Mouse (Mus musculus): ENCODE results near the gene Gtf3a. TPM values are rescaled to one million over a fixed set of nuclear protein-coding genes. Genes with fewer than 3 reads are reported as not detected.
"Not testable (repeated sequence)": the region's sequence is repeated elsewhere in the genome, so short reads cannot be mapped to it uniquely, and the experiment has no call there.

Gtf3a gene
- polyA plus RNA-seq, 1 experiment from 2014 or later = 85.5 TPM

GRCm38 (mm10) chr5:146937541-146938503 lies 10.6 kb upstream of the Gtf3a start:
- no peak for ATAC-seq (ENCODE audit: insufficient number of reproducible peaks, low FRiP score)
- H3K36me3 ChIP-seq = no peaks in the 10 kb centered on the region
- H3K9ac ChIP-seq = no peak overlapping the region
- H3K4me1 ChIP-seq (replicated peaks) = no peaks in the 10 kb centered on the region
- peaks cover 6% of the 10 kb centered on the region; the same call in 1 of the 2 replicates for H3K9me3 ChIP-seq (replicated peaks)
- H3K4me2 ChIP-seq = no peak overlapping the region
- H3K27me3 ChIP-seq (replicated peaks) = no peaks in the 10 kb centered on the region; the same call in 1 of the 2 replicates
- no peak overlapping the region for H3K27ac ChIP-seq (ENCODE audit: poor library complexity, severe bottlenecking)
- 80% methylated on average over 32 of the region's 32 CpGs for WGBS
- H3K4me3 ChIP-seq = no peak overlapping the region

DNA sequence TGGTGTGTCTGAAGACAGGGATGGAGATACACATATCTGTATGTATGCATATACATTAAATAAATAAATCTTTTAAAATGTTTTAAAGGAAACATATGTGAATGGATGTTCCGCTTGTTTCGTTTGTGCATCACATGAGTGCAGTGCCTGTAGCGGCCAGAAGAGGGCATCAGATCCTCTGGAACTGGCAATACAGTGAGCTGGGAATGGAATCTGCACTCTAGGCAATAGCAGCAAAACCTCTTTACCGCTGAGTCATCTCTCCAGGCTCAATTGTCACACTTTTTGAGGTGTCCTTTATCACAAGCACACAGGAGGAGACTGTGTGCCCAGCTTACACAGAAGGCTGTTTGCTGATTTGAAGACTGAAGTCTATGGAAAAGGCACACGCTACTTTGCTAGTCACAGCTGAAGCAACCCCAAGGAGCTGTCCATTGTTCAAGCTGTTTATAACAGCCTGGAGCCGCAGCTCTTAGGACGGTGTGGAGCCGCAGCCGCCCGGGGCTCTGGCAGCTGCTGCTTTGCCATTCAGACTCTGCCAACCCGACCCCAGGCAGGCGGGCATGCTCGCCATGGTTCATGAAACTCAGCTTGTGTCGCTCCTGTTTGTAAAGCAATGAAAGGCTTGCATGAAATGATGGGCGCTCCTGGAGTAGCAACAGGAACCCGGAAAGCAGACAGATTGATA lies 9.2 kb upstream of the Gtf3a start:
- H3K36me3 ChIP-seq = no peaks in the 10 kb centered on the region
- no peak overlapping the region for H3K9ac ChIP-seq
- ATAC-seq (ENCODE audit: insufficient number of reproducible peaks, low FRiP score) = no peak
- no peak overlapping the region for H3K27ac ChIP-seq (ENCODE audit: poor library complexity, severe bottlenecking)
- WGBS = 82% methylated on average over 16 of the region's 16 CpGs
- H3K4me3 ChIP-seq = no peak overlapping the region
- H3K4me1 ChIP-seq (replicated peaks) = no peaks in the 10 kb centered on the region
- H3K27me3 ChIP-seq (replicated peaks) = no peaks in the 10 kb centered on the region; the same call in 1 of the 2 replicates
- H3K4me2 ChIP-seq = no peak overlapping the region
- H3K9me3 ChIP-seq (replicated peaks) = peaks cover 6% of the 10 kb centered on the region; the same call in 1 of the 2 replicates

DNA sequence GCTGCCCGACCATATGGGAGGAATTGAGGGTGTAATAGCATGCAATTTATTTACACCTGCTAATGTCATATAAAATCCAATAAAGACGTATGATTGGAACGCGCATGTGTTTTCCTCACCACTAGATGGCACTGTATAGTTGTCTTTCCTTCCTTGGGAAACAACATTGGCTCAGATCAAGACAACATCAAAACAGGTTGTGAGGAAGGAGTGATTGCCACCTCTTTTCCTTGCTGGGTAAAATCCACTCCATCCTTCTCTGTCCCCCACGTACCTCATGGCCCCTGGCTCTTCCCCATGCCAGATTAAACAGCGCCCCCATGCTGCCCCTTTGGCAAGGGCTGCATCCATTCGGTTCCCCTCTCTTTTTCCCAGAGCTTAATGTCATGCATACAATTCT lies 8.2 kb upstream of the Gtf3a start:
- H3K4me2 ChIP-seq = no peak overlapping the region
- peaks cover 9% of the 10 kb centered on the region for H3K9me3 ChIP-seq (replicated peaks)
- WGBS = 24% methylated on average over 7 of the region's 7 CpGs
- no peaks in the 10 kb centered on the region for H3K4me1 ChIP-seq (replicated peaks)
- no peak overlapping the region for H3K4me3 ChIP-seq
- H3K36me3 ChIP-seq = no peaks in the 10 kb centered on the region
- no peak for ATAC-seq (ENCODE audit: insufficient number of reproducible peaks, low FRiP score)
- H3K27me3 ChIP-seq (replicated peaks) = no peaks in the 10 kb centered on the region; the same call in 1 of the 2 replicates
- H3K27ac ChIP-seq (ENCODE audit: poor library complexity, severe bottlenecking) = no peak overlapping the region
- no peak overlapping the region for H3K9ac ChIP-seq

DNA sequence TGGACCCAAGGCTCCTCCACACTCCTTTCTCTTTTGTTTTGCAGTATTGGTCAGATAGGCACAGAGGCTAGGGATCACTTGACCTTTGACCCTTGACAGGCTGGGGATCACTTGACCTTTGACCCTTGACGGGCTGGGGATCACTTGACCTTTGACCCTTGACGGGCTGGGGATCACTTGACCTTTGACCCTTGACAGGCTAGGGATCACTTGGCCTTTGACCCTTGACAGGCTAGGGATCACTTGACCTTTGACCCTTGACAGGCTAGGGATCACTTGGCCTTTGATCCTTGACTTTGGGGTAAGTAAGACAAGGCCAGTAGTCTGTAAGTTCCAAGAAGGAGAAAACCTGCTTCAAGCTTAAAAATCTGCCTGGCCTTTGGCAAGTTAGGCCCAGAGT lies 6.5 kb upstream of the Gtf3a start:
- WGBS = 55% methylated on average over 2 of the region's 2 CpGs
- not testable (repeated sequence) for ATAC-seq (ENCODE audit: insufficient number of reproducible peaks, low FRiP score); H3K27me3 ChIP-seq (replicated peaks); H3K4me3 ChIP-seq; H3K36me3 ChIP-seq; H3K9ac ChIP-seq; H3K27ac ChIP-seq (ENCODE audit: poor library complexity, severe bottlenecking); H3K9me3 ChIP-seq (replicated peaks); H3K4me1 ChIP-seq (replicated peaks); H3K4me2 ChIP-seq

DNA sequence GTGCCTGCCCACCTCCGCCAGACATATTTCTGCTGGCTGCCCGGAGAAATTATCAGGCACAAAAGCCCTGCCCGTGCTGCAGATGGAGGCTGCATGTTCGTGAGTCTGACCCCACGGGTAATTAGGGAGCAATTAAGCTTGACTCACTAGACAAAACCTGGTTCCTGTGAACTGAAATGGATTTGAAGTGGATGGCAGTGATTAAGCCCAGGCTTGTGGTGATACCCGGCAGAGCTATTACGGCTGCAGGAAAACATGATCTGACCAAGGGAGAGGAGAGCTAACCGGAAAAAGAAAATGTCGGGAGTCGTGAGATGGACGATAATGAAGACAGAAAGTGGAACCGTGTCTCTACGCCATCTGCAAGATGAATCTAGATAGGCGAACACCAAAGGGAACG lies 5.5 kb upstream of the Gtf3a start:
- Histone ChIP-seq H3K9ac (no peak overlapping the region), H3K4me2 (no peak overlapping the region), H3K4me1 (replicated peaks) (no peaks in the 10 kb centered on the region), H3K27ac (ENCODE audit: poor library complexity, severe bottlenecking) (no peak overlapping the region), H3K27me3 (replicated peaks) (no peaks in the 10 kb centered on the region), H3K36me3 (no peaks in the 10 kb centered on the region), H3K4me3 (no peak overlapping the region), H3K9me3 (replicated peaks) (peaks cover 9% of the 10 kb centered on the region)
- WGBS = 76% methylated on average over 15 of the region's 15 CpGs
- no peak for ATAC-seq (ENCODE audit: insufficient number of reproducible peaks, low FRiP score)

DNA sequence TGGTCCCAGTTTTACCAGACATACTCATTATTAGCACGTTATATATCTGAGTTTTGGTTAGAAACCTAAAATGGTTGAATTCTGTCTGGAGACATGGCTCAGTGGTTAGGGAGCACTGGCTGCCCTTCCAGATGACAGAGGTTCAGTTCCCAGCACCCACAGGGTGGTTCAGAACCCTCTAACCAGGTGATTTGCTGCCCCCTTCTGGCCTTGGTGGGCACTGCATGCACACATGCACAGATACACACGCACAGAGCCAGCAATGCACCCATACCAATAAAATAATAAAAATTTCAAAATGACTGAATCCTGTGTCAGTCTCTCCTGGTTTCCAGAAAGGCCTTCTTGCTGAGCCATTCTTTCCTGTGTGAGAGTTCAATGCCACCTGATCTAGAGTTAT lies 3.9 kb upstream of the Gtf3a start:
- H3K27ac ChIP-seq (ENCODE audit: poor library complexity, severe bottlenecking) = no peak overlapping the region
- 92% methylated on average over 2 of the region's 2 CpGs for WGBS
- peaks cover 4% of the 10 kb centered on the region; the same call in 1 of the 2 replicates for H3K4me1 ChIP-seq (replicated peaks)
- ATAC-seq (ENCODE audit: insufficient number of reproducible peaks, low FRiP score) = no peak
- H3K9me3 ChIP-seq (replicated peaks) = peaks cover 3% of the 10 kb centered on the region; the same call in 1 of the 2 replicates
- H3K27me3 ChIP-seq (replicated peaks) = no peaks in the 10 kb centered on the region
- H3K9ac ChIP-seq = no peak overlapping the region
- no peak overlapping the region for H3K4me3 ChIP-seq
- H3K4me2 ChIP-seq = no peak overlapping the region
- no peaks in the 10 kb centered on the region for H3K36me3 ChIP-seq

DNA sequence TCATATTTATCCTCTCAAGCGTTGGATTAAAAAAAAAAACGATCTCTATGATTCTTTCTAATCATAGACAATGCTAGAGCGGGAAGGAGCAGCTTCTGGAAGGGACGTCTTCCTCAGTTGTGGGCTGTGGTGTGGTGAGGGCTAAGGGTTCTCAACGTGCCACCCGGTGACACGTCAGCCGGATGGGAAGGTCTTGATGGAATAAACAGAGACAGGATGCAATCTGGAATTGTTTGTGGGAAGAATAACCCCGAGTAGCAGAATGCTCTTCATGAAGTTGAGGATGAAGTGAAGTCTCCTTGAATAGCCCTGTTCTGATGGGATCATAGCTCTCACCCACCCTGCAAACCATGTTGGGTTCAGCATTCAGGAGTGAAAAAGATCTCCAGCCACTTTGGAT lies 1.8 kb upstream of the Gtf3a start:
- WGBS = 81% methylated on average over 9 of the region's 9 CpGs
- ATAC-seq (ENCODE audit: insufficient number of reproducible peaks, low FRiP score) = no peak
- H3K27ac ChIP-seq (ENCODE audit: poor library complexity, severe bottlenecking) = no peak overlapping the region

GRCm38 (mm10) chr5:146947497-146947896 lies 960 bp upstream of the Gtf3a start:
- peaks cover 11% of the 10 kb centered on the region; the same call in 1 of the 2 replicates for H3K4me1 ChIP-seq (replicated peaks)
- no peak for ATAC-seq (ENCODE audit: insufficient number of reproducible peaks, low FRiP score)
- H3K27me3 ChIP-seq (replicated peaks) = no peaks in the 10 kb centered on the region
- H3K4me3 ChIP-seq = no peak overlapping the region
- no peak overlapping the region for H3K27ac ChIP-seq (ENCODE audit: poor library complexity, severe bottlenecking)
- H3K4me2 ChIP-seq = no peak overlapping the region
- 82% methylated on average over 6 of the region's 6 CpGs for WGBS
- peaks cover 3% of the 10 kb centered on the region; the same call in 1 of the 2 replicates for H3K9me3 ChIP-seq (replicated peaks)
- H3K9ac ChIP-seq = no peak overlapping the region
- H3K36me3 ChIP-seq = peaks cover 21% of the 10 kb centered on the region

More for the DNA sequence above, 1.8 kb upstream of the Gtf3a start:
- peaks cover 3% of the 10 kb centered on the region; the same call in 1 of the 2 replicates for H3K9me3 ChIP-seq (replicated peaks)
- H3K4me2 ChIP-seq = no peak overlapping the region
- H3K4me3 ChIP-seq = no peak overlapping the region
- no peaks in the 10 kb centered on the region for H3K27me3 ChIP-seq (replicated peaks)
- peaks cover 13% of the 10 kb centered on the region for H3K36me3 ChIP-seq
- H3K9ac ChIP-seq = no peak overlapping the region
- H3K4me1 ChIP-seq (replicated peaks) = peaks cover 11% of the 10 kb centered on the region; the same call in 1 of the 2 replicates

- H3K27me3 ChIP-seq (replicated peaks) = no peaks in the 10 kb centered on the region
- H3K4me3 ChIP-seq = peak overlapping the region; percentile 81
- H3K4me2 ChIP-seq = peak overlapping the region; percentile 89
- H3K36me3 ChIP-seq = peaks cover 27% of the 10 kb centered on the region
- H3K27ac ChIP-seq (ENCODE audit: poor library complexity, severe bottlenecking) = peak overlapping the region; percentile 53; the same call in 1 of the 2 replicates
- 18% methylated on average over 10 of the region's 10 CpGs for WGBS
- H3K9me3 ChIP-seq (replicated peaks) = peaks cover 3% of the 10 kb centered on the region; the same call in 1 of the 2 replicates
- peaks cover 11% of the 10 kb centered on the region; the same call in 1 of the 2 replicates for H3K4me1 ChIP-seq (replicated peaks)
- peak overlapping the region; percentile 81 for H3K9ac ChIP-seq
- no peak for ATAC-seq (ENCODE audit: insufficient number of reproducible peaks, low FRiP score)
These were observed 383 bp upstream of the Gtf3a start for GRCm38 (mm10) chr5:146948041-146948507.

DNA sequence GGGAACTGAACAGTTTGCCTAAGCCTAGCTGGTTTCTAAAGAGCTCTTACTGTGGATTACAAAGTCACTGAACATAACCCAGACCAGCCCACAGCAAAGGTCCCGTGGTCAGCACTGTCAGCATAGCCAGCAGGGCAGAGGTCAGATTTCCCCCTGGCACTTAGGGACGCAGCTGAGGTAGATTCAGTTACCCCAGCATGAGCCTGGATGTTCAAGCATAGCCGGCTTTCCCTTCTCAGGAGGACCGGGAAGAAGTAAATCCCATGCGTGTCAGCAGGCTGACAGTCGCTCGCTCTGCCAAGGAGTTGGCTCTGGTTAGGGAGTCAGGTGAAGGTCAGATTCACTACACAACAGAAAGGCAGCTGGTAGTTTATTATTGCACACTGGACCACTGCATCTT lies 6.1 kb downstream of the Gtf3a start:
- H3K4me1 ChIP-seq (replicated peaks) = peaks cover 6% of the 10 kb centered on the region; the same call in 1 of the 2 replicates
- H3K9ac ChIP-seq = no peak overlapping the region
- H3K36me3 ChIP-seq = peaks cover 91% of the 10 kb centered on the region
- no peak overlapping the region for H3K27ac ChIP-seq (ENCODE audit: poor library complexity, severe bottlenecking)
- H3K27me3 ChIP-seq (replicated peaks) = no peaks in the 10 kb centered on the region
- ATAC-seq (ENCODE audit: insufficient number of reproducible peaks, low FRiP score) = no peak
- H3K4me3 ChIP-seq = no peak overlapping the region
- H3K4me2 ChIP-seq = no peak overlapping the region
- 86% methylated on average over 7 of the region's 7 CpGs for WGBS
- no peaks in the 10 kb centered on the region for H3K9me3 ChIP-seq (replicated peaks)

DNA sequence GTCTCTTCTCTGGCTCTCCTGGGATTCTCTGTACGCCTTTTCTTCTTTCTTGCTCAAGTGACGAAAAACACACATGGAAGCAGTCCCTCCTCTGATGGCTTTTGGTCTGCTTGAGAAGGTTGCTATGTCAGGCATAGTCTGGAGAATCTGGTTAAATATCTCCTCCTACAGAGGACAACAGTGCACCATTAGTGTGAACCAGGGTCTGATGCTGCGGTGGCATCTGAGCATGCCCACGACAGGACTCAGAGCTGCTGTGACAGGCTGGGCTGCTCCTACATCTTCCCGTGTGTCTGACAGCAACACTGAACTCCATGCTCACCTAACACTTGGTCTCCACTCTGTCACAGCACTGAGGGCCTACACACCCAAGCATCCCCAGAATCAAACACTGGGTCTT lies 7.2 kb downstream of the Gtf3a start:
- peaks cover 90% of the 10 kb centered on the region for H3K36me3 ChIP-seq
- no peak for ATAC-seq (ENCODE audit: insufficient number of reproducible peaks, low FRiP score)
- H3K9ac ChIP-seq = no peak overlapping the region
- no peaks in the 10 kb centered on the region for H3K9me3 ChIP-seq (replicated peaks)
- 87% methylated on average over 5 of the region's 5 CpGs for WGBS
- H3K27me3 ChIP-seq (replicated peaks) = no peaks in the 10 kb centered on the region
- no peak overlapping the region for H3K27ac ChIP-seq (ENCODE audit: poor library complexity, severe bottlenecking)
- H3K4me2 ChIP-seq = no peak overlapping the region
- H3K4me3 ChIP-seq = no peak overlapping the region
- H3K4me1 ChIP-seq (replicated peaks) = no peaks in the 10 kb centered on the region

Data from heart, embryonic 12.5 days (tissue).